Comparison of ENCODE assay signal across 13 mouse cellular contexts in the genomic region with DNA sequence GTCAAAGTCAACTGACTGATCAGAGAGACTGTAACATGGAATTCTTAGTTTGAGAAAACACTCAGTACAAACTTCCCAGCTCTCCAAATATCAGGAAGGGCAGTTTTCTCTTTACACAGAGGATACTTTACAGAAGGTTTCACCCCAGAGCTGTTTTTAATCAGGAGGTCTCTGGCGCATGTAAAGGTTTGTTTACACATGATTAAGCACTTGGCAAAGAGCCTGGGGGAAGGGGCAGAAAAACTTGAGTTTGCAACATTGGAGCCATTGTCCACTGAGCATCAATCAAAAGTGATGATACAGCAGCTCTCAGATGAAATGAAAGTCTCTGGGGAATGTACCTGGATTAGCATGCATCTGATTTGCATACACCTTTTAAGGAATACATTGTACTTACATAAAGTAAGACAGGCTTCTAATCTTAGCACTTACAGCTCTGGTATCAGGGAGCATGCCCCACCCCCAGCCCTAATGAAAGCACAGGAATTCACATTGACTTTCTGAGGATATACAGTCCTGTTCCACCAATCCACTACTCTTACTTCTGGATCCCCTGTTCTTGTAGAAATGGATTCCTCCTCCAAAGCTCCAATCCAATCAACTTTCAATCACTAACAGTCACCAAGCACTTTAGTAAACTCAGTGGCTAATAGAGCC.
A peak's percentile ranks its signal among the peaks of the same experiment; 100 is the strongest.
DNase-seq lines count a peak whose midpoint lies in the region; ATAC-seq and TF ChIP-seq lines count a peak whose summit lies in the region.
"Had no signal": no experiment of that assay in that cellular context is flagged by ENCODE, and none has a peak within 500 bp of the region (broad histone marks: within the 10 kb centered on the region; RNA-seq: fewer than 3 reads in every experiment).

No protein-coding gene starts in this region.

- no peaks in the 10 kb centered on the region for H3K9me3 ChIP-seq in hindbrain, embryonic 11.5 days (ENCODE audit: control insufficient read depth, low read length)
- H3K9me3 ChIP-seq in stomach, postnatal 0 days (ENCODE audit: control insufficient read depth, low read length), result no peaks in the 10 kb centered on the region
- H3K9me3 ChIP-seq: heart, embryonic 13.5 days; liver, embryonic 13.5 days; neural tube, embryonic 12.5 days had no signal

- DNase-seq in cerebellum, postnatal 10 days, result peak; percentile 22 to 27
- no peak for DNase-seq in cerebellum, adult 8-10 months
- DNase-seq in liver, adult 2 months (ENCODE audit: extremely low read depth, low read depth, low spot score), result peak; percentile 59
- DNase-seq in liver, result no peak
- peak; percentile 27 for DNase-seq in hindbrain, embryonic 11.5 days (ENCODE audit: low spot score)
- DNase-seq in retina, embryonic 14.5 days (ENCODE audit: low spot score), result peak; percentile 32
- no peak for DNase-seq in stomach, postnatal 0 days (ENCODE audit: low spot score)
- DNase-seq in layer of hippocampus, postnatal 14 days (ENCODE audit: low spot score in 2 of 2), result no peak
- DNase-seq: liver, embryonic 13.5 days; right cerebral cortex, postnatal 25 days had no signal

- no peak overlapping the region for H3K27ac ChIP-seq in liver, adult 2 months (replicated peaks; ENCODE audit: insufficient read depth, low read depth, low read length)
- H3K27ac ChIP-seq in hindbrain, embryonic 11.5 days (ENCODE audit: low read depth, low read length), result no peak overlapping the region
- H3K27ac ChIP-seq in stomach, postnatal 0 days (replicated peaks), result no peak overlapping the region
- H3K27ac ChIP-seq: heart, embryonic 13.5 days; liver, embryonic 13.5 days; neural tube, embryonic 12.5 days had no signal

- no peaks in the 10 kb centered on the region for H3K36me3 ChIP-seq in liver, adult 2 months (ENCODE audit: control insufficient read depth, insufficient read depth, low read length)
- H3K36me3 ChIP-seq in hindbrain, embryonic 11.5 days (ENCODE audit: control insufficient read depth, insufficient read depth, low read length), result no peaks in the 10 kb centered on the region
- H3K36me3 ChIP-seq in stomach, postnatal 0 days (ENCODE audit: control insufficient read depth, insufficient read depth, low read length), result no peaks in the 10 kb centered on the region
- H3K36me3 ChIP-seq: heart, embryonic 13.5 days; liver, embryonic 13.5 days; neural tube, embryonic 12.5 days had no signal

- no peaks in the 10 kb centered on the region for H3K79me2 ChIP-seq in liver, adult 2 months (ENCODE audit: control insufficient read depth, insufficient read depth, low read length)

- no peak for TF ChIP-seq EP300 in stomach, postnatal 0 days (optimal IDR thresholded peaks at IDR 0.05)

- peaks cover 7% of the 10 kb centered on the region for H3K4me1 ChIP-seq in liver, adult 2 months (ENCODE audit: control insufficient read depth, insufficient read depth, low read length)
- H3K4me1 ChIP-seq in hindbrain, embryonic 11.5 days (replicated peaks; ENCODE audit: control insufficient read depth, insufficient read depth, low read length), result no peaks in the 10 kb centered on the region
- H3K4me1 ChIP-seq in stomach, postnatal 0 days (replicated peaks; ENCODE audit: control insufficient read depth, insufficient read depth), result no peaks in the 10 kb centered on the region
- H3K4me1 ChIP-seq: liver, embryonic 13.5 days; neural tube, embryonic 12.5 days had no signal

- no peak overlapping the region for H3K4me3 ChIP-seq in liver, adult 2 months (ENCODE audit: insufficient read depth, low read depth, low read length)
- no peak overlapping the region for H3K4me3 ChIP-seq in hindbrain, embryonic 11.5 days (ENCODE audit: low read depth, low read length)
- no peak overlapping the region for H3K4me3 ChIP-seq in stomach, postnatal 0 days (ENCODE audit: low read depth, low read length)
- H3K4me3 ChIP-seq: heart, embryonic 13.5 days; liver, embryonic 13.5 days; neural tube, embryonic 12.5 days had no signal

- no peak overlapping the region for H3K9ac ChIP-seq in liver, adult 2 months (ENCODE audit: low read depth, low read length)
- H3K9ac ChIP-seq in hindbrain, embryonic 11.5 days (ENCODE audit: low read depth, low read length), result no peak overlapping the region
- H3K9ac ChIP-seq in stomach, postnatal 0 days (ENCODE audit: low read length), result no peak overlapping the region
- H3K9ac ChIP-seq: heart, embryonic 13.5 days; liver, embryonic 13.5 days; neural tube, embryonic 12.5 days had no signal

- no peak overlapping the region for H3K4me2 ChIP-seq in hindbrain, embryonic 11.5 days (replicated peaks; ENCODE audit: low read depth, low read length)
- no peak overlapping the region for H3K4me2 ChIP-seq in stomach, postnatal 0 days (replicated peaks; ENCODE audit: low read depth)
- H3K4me2 ChIP-seq: heart, embryonic 13.5 days; liver, embryonic 13.5 days; neural tube, embryonic 12.5 days had no signal

- TF ChIP-seq CTCF in liver, adult 2 months (IDR thresholded peaks at IDR 0.05; ENCODE audit: low read depth, low read length), result no peak
- no peak for TF ChIP-seq CTCF in stomach, postnatal 0 days (IDR thresholded peaks at IDR 0.05; ENCODE audit: low read depth)

- no peak for TF ChIP-seq POLR2A in liver, adult 2 months (IDR thresholded peaks at IDR 0.05; ENCODE audit: extremely low read depth, insufficient read depth, low read length)

- H3K27me3 ChIP-seq in liver, adult 2 months (ENCODE audit: control insufficient read depth, insufficient read depth, low read length), result no peaks in the 10 kb centered on the region
- H3K27me3 ChIP-seq in hindbrain, embryonic 11.5 days (ENCODE audit: control insufficient read depth, insufficient read depth, low read length), result no peaks in the 10 kb centered on the region
- H3K27me3 ChIP-seq in stomach, postnatal 0 days (ENCODE audit: control insufficient read depth, insufficient read depth, low read length), result no peaks in the 10 kb centered on the region
- H3K27me3 ChIP-seq: heart, embryonic 13.5 days; liver, embryonic 13.5 days; neural tube, embryonic 12.5 days had no signal

- WGBS in liver, adult 2 months, result 14% methylated on average over 1 of the region's 1 CpGs
- WGBS in hindbrain, embryonic 11.5 days, result 21% methylated on average over 1 of the region's 1 CpGs
- 5% methylated on average over 1 of the region's 1 CpGs for WGBS in stomach, postnatal 0 days

- ATAC-seq in hindbrain, embryonic 11.5 days (ENCODE audit: low FRiP score), result no peak
- ATAC-seq in stomach, postnatal 0 days (ENCODE audit: low FRiP score, low TSS enrichment), result no peak
- ATAC-seq: inflammation-experienced regulatory T-cells, adult 6 months had no signal

Comparison
In these comparisons a context has a peak if more than half of its experiments do, and no peak if none do; other contexts are left out.
1. DNase-seq: peak in cerebellum, postnatal 10 days (2 of 2), liver, adult 2 months (single experiment), hindbrain, embryonic 11.5 days (single experiment) and retina, embryonic 14.5 days (single experiment); none in cerebellum, adult 8-10 months (single experiment), liver (single experiment), stomach, postnatal 0 days (single experiment) and layer of hippocampus, postnatal 14 days (0 of 2).